In genomic region chr8:70794215-70794614, GRCm38 (mm10) we compare ENCODE assay signal across 22 mouse cellular contexts. TPM values are rescaled to one million over a fixed set of nuclear protein-coding genes. Genes with fewer than 3 reads are reported as not detected.
"Had no signal": no experiment of that assay in that cellular context is flagged by ENCODE, and none has a peak within 500 bp of the region (broad histone marks: within the 10 kb centered on the region; RNA-seq: fewer than 3 reads in every experiment).

No protein-coding gene starts in this region.

- H3K27ac ChIP-seq: kidney, embryonic 15.5 days; limb, embryonic 15.5 days; liver, embryonic 14.5 days; macrophage had no signal

- H3K4me3 ChIP-seq: kidney, embryonic 15.5 days; limb, embryonic 15.5 days had no signal

- H3K4me2 ChIP-seq: kidney, embryonic 15.5 days; limb, embryonic 15.5 days; liver, embryonic 11.5 days; lung, embryonic 14.5 days; midbrain, embryonic 11.5 days had no signal

- ATAC-seq: liver, postnatal 0 days; lung, postnatal 0 days had no signal

- DNase-seq: kidney, adult 8-10 months; kidney, postnatal 10 days; kidney, postnatal 36 days; liver, postnatal 0 days; lung, embryonic 14.5 days; midbrain, embryonic 14.5 days; retina, postnatal 1 day; right cerebral cortex, postnatal 25 days; spleen, adult 18-20 months; thymus, adult 2 months; thymus, postnatal 14 days; thymus, postnatal 4 days had no signal

- H3K9ac ChIP-seq: kidney, embryonic 15.5 days; limb, embryonic 15.5 days; liver, embryonic 14.5 days; liver, postnatal 0 days; lung, embryonic 14.5 days had no signal

- H3K9me3 ChIP-seq: kidney, embryonic 15.5 days; limb, embryonic 15.5 days had no signal

RNA-seq across cellular contexts. Expression of gene Il12rb1, which starts 14.0 kb away (rescaled TPM):
- total RNA-seq: midbrain, postnatal 0 days had no signal
- polyA plus RNA-seq: limb, embryonic 11.5 days; midbrain, postnatal 0 days; neural tube, embryonic 11.5 days had no signal
